Mouse (Mus musculus) heart, postnatal 0 days (tissue): ENCODE measurements around the gene Gm42420. TPM values are rescaled to one million over a fixed set of nuclear protein-coding genes. Genes with fewer than 3 reads are reported as not detected.

ENCODE experiments used
- ATAC-seq: fragments of 200-750 bp; cut with Nextera tagmentation; 2 replicates; pipeline ENCODE4 v1.8.0; 2017; ENCODE audit warnings: low read depth, moderate number of reproducible peaks, moderate library complexity; ENCODE audit not compliant: insufficient read depth
- DNase-seq: peaks from one replicate; pipeline ENCODE4 v3.0.0-alpha.2; 2016; ENCODE audit warnings: low spot score
- H3K27ac ChIP-seq: fragments of 300-500 bp; sonication (generic); 2 replicates; pipeline ENCODE4 v1.5.1; 2014; ENCODE audit warnings: low read depth, mild to moderate bottlenecking
- H3K27me3 ChIP-seq: fragments of 300-500 bp; sonication (generic); 2 replicates; pipeline ENCODE4 v1.6.1; 2014; ENCODE audit warnings: low read length, mixed read lengths; ENCODE audit not compliant: control insufficient read depth, insufficient read depth
- H3K36me3 ChIP-seq: fragments of 300-500 bp; sonication (generic); replicated peaks from 2 replicates; pipeline ENCODE4 v1.6.1; 2014; ENCODE audit warnings: low read length, mixed read lengths; ENCODE audit not compliant: control insufficient read depth, insufficient read depth
- H3K4me1 ChIP-seq: fragments of 300-500 bp; sonication (generic); 2 replicates; pipeline ENCODE4 v1.6.1; 2014; ENCODE audit warnings: antibody characterized with exemption; ENCODE audit not compliant: control insufficient read depth, insufficient read depth
- H3K4me2 ChIP-seq: fragments of 300-500 bp; sonication (generic); 2 replicates; pipeline ENCODE4 v1.6.1; 2014; ENCODE audit warnings: low read depth, mild to moderate bottlenecking, low read length, moderate library complexity
- H3K4me3 ChIP-seq: fragments of 300-500 bp; sonication (generic); 2 replicates; pipeline ENCODE4 v1.5.1; 2014; ENCODE audit warnings: low read depth, low read length
- H3K9ac ChIP-seq: fragments of 300-500 bp; sonication (generic); replicated peaks from 2 replicates; pipeline ENCODE4 v1.6.1; 2014; ENCODE audit warnings: low read depth, low read length, mixed read lengths
- H3K9me3 ChIP-seq: fragments of 300-500 bp; sonication (generic); replicated peaks from 2 replicates; pipeline ENCODE4 v1.6.1; 2016; ENCODE audit warnings: low read length; ENCODE audit not compliant: control insufficient read depth
- CTCF ChIP-seq: IDR thresholded peaks from 2 replicates; pipeline ENCODE4 v1.5.1; 2016; ENCODE audit warnings: antibody characterized with exemption, control low read depth, low read depth
- EP300 ChIP-seq: IDR thresholded peaks from 2 replicates; pipeline ENCODE4 v1.6.1; 2016; ENCODE audit warnings: antibody characterized with exemption, low read depth
- WGBS: fragments of 180-500 bp; shearing (Covaris S2); extraction: QIAGEN DNeasy Blood & Tissue Kit; methylation state at CpG from one replicate; pipeline ENCODE4 v1.1.7; 2014; 5-methylcytosine and 5-hydroxymethylcytosine counted together
- polyA plus RNA-seq: library from polyadenylated mRNA; unstranded; fragments of >200 nt; fragmentation: Nextera tagmentation; extraction: Ambion mirVana; gene quantifications from 2 replicates; pipeline ENCODE4 v1.2.1, GENCODE M21; 2015
- total RNA-seq: library from RNA; depleted of rRNA; stranded (reverse); fragments of >200 nt; gene quantifications from 2 replicates; pipeline ENCODE4 v1.2.3, GENCODE M21; 2014; ENCODE audit warnings: low replicate concordance; rRNA removed

Gene Gm42420
- total and polyA plus RNA-seq, 2 experiments from 2014 or later = 2.7 TPM; not detected in 1

- DNase-seq = no peak
- H3K9ac ChIP-seq = no peak overlapping the region
- no peak overlapping the region for H3K4me2 ChIP-seq
- no peaks in the 10 kb centered on the region for H3K9me3 ChIP-seq
- H3K4me1 ChIP-seq = 0 out of 2 replicates have a peak, but pooled peaks cover 13% of the 10 kb centered on the region
- no peak for ATAC-seq
- H3K4me3 ChIP-seq = no peak overlapping the region
- peaks cover 22% of the 10 kb centered on the region for H3K36me3 ChIP-seq
- H3K27me3 ChIP-seq = no peaks in the 10 kb centered on the region
- TF ChIP-seq EP300 (no peak), CTCF (no peak)
- 37% methylated on average over 5 of the region's 5 CpGs for WGBS
- H3K27ac ChIP-seq = peak overlapping the region; percentile 48; the same call in 1 of the 2 replicates
Measured at GRCm38 (mm10) chr6:39607365-39607764, 21.8 kb downstream of the Gm42420 start.

GRCm38 (mm10) chr6:39610207-39610606 is 24.7 kb downstream of the Gm42420 start:
- ATAC-seq = no peak
- H3K36me3 ChIP-seq = peaks cover 37% of the 10 kb centered on the region
- TF ChIP-seq EP300 (no peak), CTCF (no peak)
- H3K4me1 ChIP-seq = 0 out of 2 replicates have a peak, but pooled peaks cover 13% of the 10 kb centered on the region
- no peak overlapping the region for H3K4me3 ChIP-seq
- H3K27me3 ChIP-seq = no peaks in the 10 kb centered on the region
- H3K27ac ChIP-seq = no peak overlapping the region
- H3K4me2 ChIP-seq = no peak overlapping the region
- no peak for DNase-seq
- no peaks in the 10 kb centered on the region for H3K9me3 ChIP-seq
- H3K9ac ChIP-seq = no peak overlapping the region
- 70% methylated on average over 2 of the region's 2 CpGs for WGBS

- H3K9me3 ChIP-seq = no peaks in the 10 kb centered on the region
- DNase-seq = no peak
- 86% methylated on average over 2 of the region's 2 CpGs for WGBS
- no peaks in the 10 kb centered on the region for H3K27me3 ChIP-seq
- no peak for ATAC-seq
- TF ChIP-seq CTCF (no peak), EP300 (no peak)
- no peak overlapping the region for H3K9ac ChIP-seq
- no peak overlapping the region for H3K27ac ChIP-seq
- H3K36me3 ChIP-seq = peaks cover 47% of the 10 kb centered on the region
- H3K4me1 ChIP-seq = 0 out of 2 replicates have a peak, but pooled peaks cover 2% of the 10 kb centered on the region
- no peak overlapping the region for H3K4me2 ChIP-seq
- no peak overlapping the region for H3K4me3 ChIP-seq
Measured at GRCm38 (mm10) chr6:39611296-39611695, 25.7 kb downstream of the Gm42420 start.

Other genes with a start within 250 kb of the Gm42420 start
- gene Slc37a3, start 208.1 kb upstream of the Gm42420 start, total RNA-seq = 9.0 and 12.6 TPM in 2 replicates
- gene Slc37a3, start 208.1 kb upstream of the Gm42420 start, polyA plus RNA-seq = 19.9 TPM in 2 replicates
- gene Rab19, start 204.6 kb upstream of the Gm42420 start, total RNA-seq = 0.43 TPM in 1 of 2 replicates, not detected in the other
- gene Rab19, start 204.6 kb upstream of the Gm42420 start, polyA plus RNA-seq = 0.30 and 0.40 TPM in 2 replicates
- 51.7 and 61.1 TPM in 2 replicates for gene Mkrn1, start 165.3 kb upstream of the Gm42420 start, total RNA-seq
- 52.1 and 57.5 TPM in 2 replicates for gene Mkrn1, start 165.3 kb upstream of the Gm42420 start, polyA plus RNA-seq
- 7.3 and 9.0 TPM in 2 replicates for gene Dennd2a, start 27.9 kb upstream of the Gm42420 start, total RNA-seq
- 5.5 TPM in 2 replicates for gene Dennd2a, start 27.9 kb upstream of the Gm42420 start, polyA plus RNA-seq
- 17.5 and 22.4 TPM in 2 replicates for gene Adck2, start 11.9 kb upstream of the Gm42420 start, total RNA-seq
- gene Adck2, start 11.9 kb upstream of the Gm42420 start, polyA plus RNA-seq = 24.4 and 25.7 TPM in 2 replicates
- gene Ndufb2, start 6.8 kb downstream of the Gm42420 start, total RNA-seq = 719 and 838 TPM in 2 replicates
- 1,229 and 1,304 TPM in 2 replicates for gene Ndufb2, start 6.8 kb downstream of the Gm42420 start, polyA plus RNA-seq
- 11.6 and 22.9 TPM in 2 replicates for gene Braf, start 139.7 kb downstream of the Gm42420 start, total RNA-seq
- gene Braf, start 139.7 kb downstream of the Gm42420 start, polyA plus RNA-seq = 4.2 and 4.4 TPM in 2 replicates
- gene Mrps33, start 225.2 kb downstream of the Gm42420 start, total RNA-seq = 44.5 and 56.3 TPM in 2 replicates
- gene Mrps33, start 225.2 kb downstream of the Gm42420 start, polyA plus RNA-seq = 231 and 250 TPM in 2 replicates